Mouse (Mus musculus): ENCODE measurements at regions not wholly inside any gene's neighbourhood (a gene's known extent, or its start where the extent isn't known, plus 50 kb on each side); places are given as distances from the start of the nearest gene placed in this dataset.

GRCm38 (mm10) chr9:61779165-61779564 is 135.2 kb downstream of the Rplp1 start:
- Histone ChIP-seq H3K27ac (replicated peaks) (no peak overlapping the region), H3K9me3 (ENCODE audit: control insufficient read depth, low read length) (no peaks in the 10 kb centered on the region), H3K9ac (ENCODE audit: low read length) (no peak overlapping the region), H3K36me3 (ENCODE audit: control insufficient read depth, insufficient read depth, low read length) (no peaks in the 10 kb centered on the region), H3K27me3 (ENCODE audit: control insufficient read depth, insufficient read depth, low read length) (no peaks in the 10 kb centered on the region), H3K4me3 (ENCODE audit: low read depth, low read length) (no peak overlapping the region), H3K4me1 (replicated peaks; ENCODE audit: control insufficient read depth, insufficient read depth) (no peaks in the 10 kb centered on the region), H3K4me2 (replicated peaks; ENCODE audit: low read depth) (no peak overlapping the region)
- DNase-seq (ENCODE audit: low spot score) (no peak), ATAC-seq (ENCODE audit: low FRiP score, low TSS enrichment) (no peak)
- TF ChIP-seq CTCF (IDR thresholded peaks at IDR 0.05; ENCODE audit: low read depth) = no peak
- no peak for TF ChIP-seq EP300 (optimal IDR thresholded peaks at IDR 0.05)

GRCm38 (mm10) chr9:61776446-61776845 is 137.9 kb downstream of the Rplp1 start:
- Histone ChIP-seq H3K9ac (ENCODE audit: low read length) (no peak overlapping the region), H3K9me3 (ENCODE audit: control insufficient read depth, low read length) (no peaks in the 10 kb centered on the region), H3K4me3 (ENCODE audit: low read depth, low read length) (no peak overlapping the region), H3K36me3 (ENCODE audit: control insufficient read depth, insufficient read depth, low read length) (no peaks in the 10 kb centered on the region), H3K4me1 (replicated peaks; ENCODE audit: control insufficient read depth, insufficient read depth) (no peaks in the 10 kb centered on the region), H3K4me2 (replicated peaks; ENCODE audit: low read depth) (no peak overlapping the region), H3K27ac (replicated peaks) (no peak overlapping the region), H3K27me3 (ENCODE audit: control insufficient read depth, insufficient read depth, low read length) (no peaks in the 10 kb centered on the region)
- ATAC-seq (ENCODE audit: low FRiP score, low TSS enrichment) (no peak), DNase-seq (ENCODE audit: low spot score) (no peak)
- WGBS = 75% methylated on average over 2 of the region's 2 CpGs
- TF ChIP-seq CTCF (IDR thresholded peaks at IDR 0.05; ENCODE audit: low read depth) (no peak), EP300 (optimal IDR thresholded peaks at IDR 0.05) (no peak)

- H3K36me3 ChIP-seq (ENCODE audit: control insufficient read depth, insufficient read depth, low read length) = no peaks in the 10 kb centered on the region
- no peak overlapping the region for H3K4me2 ChIP-seq (replicated peaks; ENCODE audit: low read depth)
- 49% methylated on average over 17 of the region's 17 CpGs for WGBS
- H3K9me3 ChIP-seq (ENCODE audit: control insufficient read depth, low read length) = no peaks in the 10 kb centered on the region
- no peak overlapping the region for H3K9ac ChIP-seq (ENCODE audit: low read length)
- H3K27ac ChIP-seq (replicated peaks) = no peak overlapping the region
- no peak overlapping the region for H3K4me3 ChIP-seq (ENCODE audit: low read depth, low read length)
- TF ChIP-seq CTCF (IDR thresholded peaks at IDR 0.05; ENCODE audit: low read depth) = no peak
- TF ChIP-seq EP300 (optimal IDR thresholded peaks at IDR 0.05) = no peak
- DNase-seq (ENCODE audit: low spot score) = no peak
- H3K4me1 ChIP-seq (replicated peaks; ENCODE audit: control insufficient read depth, insufficient read depth) = no peaks in the 10 kb centered on the region
- H3K27me3 ChIP-seq (ENCODE audit: control insufficient read depth, insufficient read depth, low read length) = no peaks in the 10 kb centered on the region
- no peak for ATAC-seq (ENCODE audit: low FRiP score, low TSS enrichment)
Observed at GRCm38 (mm10) chr9:61770207-61770955, 144.0 kb downstream of the Rplp1 start.

GRCm38 (mm10) chr9:61766187-61766586 is 148.2 kb downstream of the Rplp1 start:
- DNase-seq (ENCODE audit: low spot score) (no peak), ATAC-seq (ENCODE audit: low FRiP score, low TSS enrichment) (no peak)
- no peak overlapping the region for H3K27ac ChIP-seq (replicated peaks)
- TF ChIP-seq EP300 (optimal IDR thresholded peaks at IDR 0.05) = no peak
- no peak for TF ChIP-seq CTCF (IDR thresholded peaks at IDR 0.05; ENCODE audit: low read depth)
- H3K9me3 ChIP-seq (ENCODE audit: control insufficient read depth, low read length) = no peaks in the 10 kb centered on the region
- no peak overlapping the region for H3K4me2 ChIP-seq (replicated peaks; ENCODE audit: low read depth)
- WGBS = 56% methylated on average over 6 of the region's 6 CpGs
- no peak overlapping the region for H3K9ac ChIP-seq (ENCODE audit: low read length)
- H3K4me1 ChIP-seq (replicated peaks; ENCODE audit: control insufficient read depth, insufficient read depth) = no peaks in the 10 kb centered on the region
- H3K36me3 ChIP-seq (ENCODE audit: control insufficient read depth, insufficient read depth, low read length) = no peaks in the 10 kb centered on the region
- H3K27me3 ChIP-seq (ENCODE audit: control insufficient read depth, insufficient read depth, low read length) = no peaks in the 10 kb centered on the region
- H3K4me3 ChIP-seq (ENCODE audit: low read depth, low read length) = no peak overlapping the region

GRCm38 (mm10) chr9:61765366-61765765 is 149.0 kb downstream of the Rplp1 start:
- no peak overlapping the region for H3K4me3 ChIP-seq (ENCODE audit: low read depth, low read length)
- H3K9me3 ChIP-seq (ENCODE audit: control insufficient read depth, low read length) = no peaks in the 10 kb centered on the region
- H3K27ac ChIP-seq (replicated peaks) = no peak overlapping the region
- no peak for DNase-seq (ENCODE audit: low spot score)
- H3K36me3 ChIP-seq (ENCODE audit: control insufficient read depth, insufficient read depth, low read length) = no peaks in the 10 kb centered on the region
- H3K4me1 ChIP-seq (replicated peaks; ENCODE audit: control insufficient read depth, insufficient read depth) = no peaks in the 10 kb centered on the region
- TF ChIP-seq EP300 (optimal IDR thresholded peaks at IDR 0.05) = no peak
- no peak for TF ChIP-seq CTCF (IDR thresholded peaks at IDR 0.05; ENCODE audit: low read depth)
- H3K27me3 ChIP-seq (ENCODE audit: control insufficient read depth, insufficient read depth, low read length) = no peaks in the 10 kb centered on the region
- ATAC-seq (ENCODE audit: low FRiP score, low TSS enrichment) = no peak
- H3K4me2 ChIP-seq (replicated peaks; ENCODE audit: low read depth) = no peak overlapping the region
- no peak overlapping the region for H3K9ac ChIP-seq (ENCODE audit: low read length)
- WGBS = 39% methylated on average over 5 of the region's 5 CpGs

GRCm38 (mm10) chr9:61757806-61758205 is 156.5 kb downstream of the Rplp1 start:
- no peak overlapping the region for H3K4me2 ChIP-seq (replicated peaks; ENCODE audit: low read depth)
- no peak overlapping the region for H3K4me3 ChIP-seq (ENCODE audit: low read depth, low read length)
- H3K4me1 ChIP-seq (replicated peaks; ENCODE audit: control insufficient read depth, insufficient read depth) = 0 out of 2 replicates have a peak, but pooled peaks cover 2% of the 10 kb centered on the region
- no peak for ATAC-seq (ENCODE audit: low FRiP score, low TSS enrichment)
- no peak overlapping the region for H3K27ac ChIP-seq (replicated peaks)
- TF ChIP-seq EP300 (optimal IDR thresholded peaks at IDR 0.05) (no peak), CTCF (IDR thresholded peaks at IDR 0.05; ENCODE audit: low read depth) (no peak)
- no peaks in the 10 kb centered on the region for H3K36me3 ChIP-seq (ENCODE audit: control insufficient read depth, insufficient read depth, low read length)
- 89% methylated on average over 3 of the region's 3 CpGs for WGBS
- no peaks in the 10 kb centered on the region for H3K27me3 ChIP-seq (ENCODE audit: control insufficient read depth, insufficient read depth, low read length)
- H3K9ac ChIP-seq (ENCODE audit: low read length) = no peak overlapping the region
- H3K9me3 ChIP-seq (ENCODE audit: control insufficient read depth, low read length) = no peaks in the 10 kb centered on the region
- no peak for DNase-seq (ENCODE audit: low spot score)

Measured in stomach, postnatal 0 days (tissue).